Mouse (Mus musculus) liver, embryonic 16.5 days (tissue): ENCODE data around the gene 9130230L23Rik. TPM values are rescaled to one million over a fixed set of nuclear protein-coding genes. Genes with fewer than 3 reads are reported as not detected.

ENCODE experiments used
- ATAC-seq: fragments of 200-750 bp; cut with Nextera tagmentation; 2 replicates; pipeline ENCODE4 v1.8.0; 2017; ENCODE audit warnings: low read depth, mild to moderate bottlenecking, moderate number of reproducible peaks, moderate library complexity
- H3K27ac ChIP-seq: fragments of 300-500 bp; sonication (generic); 2 replicates; pipeline ENCODE4 v1.5.1; 2014; ENCODE audit warnings: mild to moderate bottlenecking, low read length
- H3K27me3 ChIP-seq: fragments of 300-500 bp; sonication (generic); 2 replicates; pipeline ENCODE4 v1.6.1; 2014; ENCODE audit warnings: low read depth, low read length, mixed read lengths; ENCODE audit not compliant: control insufficient read depth, insufficient read depth
- H3K36me3 ChIP-seq: fragments of 300-500 bp; sonication (generic); 2 replicates; pipeline ENCODE4 v1.6.1; 2014; ENCODE audit warnings: mild to moderate bottlenecking; ENCODE audit not compliant: control insufficient read depth, insufficient read depth
- H3K4me1 ChIP-seq: fragments of 300-500 bp; sonication (generic); 2 replicates; pipeline ENCODE4 v1.6.1; 2014; ENCODE audit warnings: low read depth, low read length, mixed read lengths; ENCODE audit not compliant: control insufficient read depth
- H3K4me2 ChIP-seq: fragments of 300-500 bp; sonication (generic); 2 replicates; pipeline ENCODE4 v1.6.1; 2014; ENCODE audit warnings: low read depth, low read length, mixed read lengths
- H3K4me3 ChIP-seq: fragments of 300-500 bp; sonication (generic); 2 replicates; pipeline ENCODE4 v1.5.1; 2014; ENCODE audit warnings: low read depth, mild to moderate bottlenecking, low read length
- H3K9ac ChIP-seq: fragments of 300-500 bp; sonication (generic); 2 replicates; pipeline ENCODE4 v1.6.1; 2014; ENCODE audit warnings: low read depth, low read length
- H3K9me3 ChIP-seq: fragments of 300-500 bp; sonication (generic); replicated peaks from 2 replicates; pipeline ENCODE4 v1.6.1; 2016; ENCODE audit warnings: low read length; ENCODE audit not compliant: control insufficient read depth
- WGBS: fragments of 180-500 bp; shearing (Covaris S2); extraction: QIAGEN DNeasy Blood & Tissue Kit; methylation state at CpG from one replicate; pipeline ENCODE4 v1.1.7; 2014; ENCODE audit not compliant: insufficient replicate concordance; 5-methylcytosine and 5-hydroxymethylcytosine counted together
- microRNA-seq: library from miRNA; unstranded; fragments of <30 nt; microRNA quantifications from one replicate; pipeline ENCODE4, GENCODE M21; 2016
- polyA plus RNA-seq: library from polyadenylated mRNA; unstranded; fragments of >200 nt; fragmentation: Nextera tagmentation; extraction: Ambion mirVana; gene quantifications from 2 replicates; pipeline ENCODE4 v1.2.1, GENCODE M21; 2015

Gene 9130230L23Rik
- polyA plus RNA-seq, 1 experiment from 2014 or later, result 0.24 TPM

DNA sequence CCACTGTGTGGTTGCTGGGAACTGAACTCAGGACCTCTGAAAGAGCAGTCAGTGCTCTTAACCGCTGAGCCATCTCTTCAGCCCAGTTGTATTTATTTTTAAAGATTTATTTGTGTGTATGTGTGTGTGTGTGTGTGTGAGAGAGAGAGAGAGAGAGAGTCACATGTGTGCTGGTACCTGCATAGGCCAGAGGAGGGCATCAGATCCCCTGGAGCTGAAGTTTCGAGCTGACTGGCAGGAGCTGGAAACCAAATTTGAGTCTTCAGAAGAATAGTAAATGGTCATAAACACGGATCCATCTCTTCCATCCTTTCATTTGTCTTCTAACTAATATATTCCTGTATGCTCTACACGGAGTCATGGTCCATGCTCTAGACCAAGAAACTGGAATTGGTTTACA is 70.8 kb downstream of the 9130230L23Rik start:
- Histone ChIP-seq H3K4me1 (no peaks in the 10 kb centered on the region), H3K9me3 (no peaks in the 10 kb centered on the region), H3K9ac (no peak overlapping the region), H3K27ac (no peak overlapping the region), H3K27me3 (no peaks in the 10 kb centered on the region), H3K4me3 (no peak overlapping the region), H3K4me2 (no peak overlapping the region), H3K36me3 (no peaks in the 10 kb centered on the region)
- WGBS, result 57% methylated on average over 4 of the region's 4 CpGs
- ATAC-seq, result no peak

DNA sequence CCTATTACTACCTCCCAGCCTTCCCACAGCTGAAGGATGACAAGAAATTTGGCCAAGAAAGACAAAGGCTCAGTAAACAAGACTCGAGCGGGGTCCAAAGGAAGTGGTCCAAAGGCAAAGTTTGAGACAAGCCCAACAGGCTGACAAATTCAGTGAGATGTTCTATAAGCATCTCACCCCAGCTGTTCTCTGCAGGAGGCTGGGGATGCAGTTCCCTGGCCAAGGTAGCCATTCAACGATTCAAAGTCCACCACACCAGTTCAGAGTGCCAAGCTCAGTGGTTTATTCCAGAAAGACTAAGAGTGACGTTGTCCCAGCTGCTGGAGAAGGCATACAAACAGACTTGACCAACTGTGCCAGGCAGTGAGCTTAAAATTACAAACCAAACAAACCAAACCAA is 73.9 kb downstream of the 9130230L23Rik start:
- H3K9me3 ChIP-seq, result no peaks in the 10 kb centered on the region
- no peaks in the 10 kb centered on the region for H3K36me3 ChIP-seq
- WGBS, result 52% methylated on average over 4 of the region's 4 CpGs
- H3K4me1 ChIP-seq, result no peaks in the 10 kb centered on the region
- H3K27me3 ChIP-seq, result no peaks in the 10 kb centered on the region
- no peak overlapping the region for H3K4me3 ChIP-seq
- ATAC-seq, result no peak
- H3K27ac ChIP-seq, result no peak overlapping the region
- H3K9ac ChIP-seq, result no peak overlapping the region
- no peak overlapping the region for H3K4me2 ChIP-seq

Small RNA genes lying within 50 kb of the gene (microRNA-seq; reads per million reads assigned to microRNA genes)
- not detected for gene Gm25952

Other genes starting within 250 kb of the 9130230L23Rik start
- gene N4bp2, start 240.8 kb downstream of the 9130230L23Rik start, polyA plus RNA-seq, result 7.4 and 7.5 TPM in 2 replicates
- 1.8 and 2.2 TPM in 2 replicates for gene Rhoh, start 143.1 kb downstream of the 9130230L23Rik start, polyA plus RNA-seq
- 0.12 TPM in 1 of 2 replicates, not detected in the other for gene Chrna9, start 69.4 kb downstream of the 9130230L23Rik start, polyA plus RNA-seq
- gene Rbm47, start 168.8 kb upstream of the 9130230L23Rik start, polyA plus RNA-seq, result 19.1 and 19.3 TPM in 2 replicates